Mouse (Mus musculus) embryonic facial prominence, embryonic 14.5 days (tissue): ENCODE data around the gene Ccnd3. TPM values are rescaled to one million over a fixed set of nuclear protein-coding genes. Genes with fewer than 3 reads are reported as not detected.

Experiments
- ATAC-seq: fragments of 200-750 bp; cut with Nextera tagmentation; 2 replicates; pipeline ENCODE4 v1.8.0; 2017; ENCODE audit warnings: low read depth, moderate number of reproducible peaks, moderate TSS enrichment
- DNase-seq: peaks from one replicate; pipeline ENCODE4 v3.0.0-alpha.2; 2015; ENCODE audit warnings: low spot score
- H3K27ac ChIP-seq: fragments of 300-500 bp; sonication (generic); replicated peaks from 2 replicates; pipeline ENCODE4 v1.5.1; 2014; ENCODE audit warnings: low read depth, mild to moderate bottlenecking, low read length, moderate library complexity
- H3K27me3 ChIP-seq: fragments of 300-500 bp; sonication (generic); replicated peaks from 2 replicates; pipeline ENCODE4 v1.6.1; 2014; ENCODE audit warnings: low read length; ENCODE audit not compliant: control insufficient read depth, insufficient read depth
- H3K36me3 ChIP-seq: fragments of 300-500 bp; sonication (generic); 2 replicates; pipeline ENCODE4 v1.6.1; 2014; ENCODE audit warnings: low read length, mixed read lengths; ENCODE audit not compliant: control insufficient read depth, insufficient read depth
- H3K4me1 ChIP-seq: fragments of 300-500 bp; sonication (generic); 2 replicates; pipeline ENCODE4 v1.6.1; 2014; ENCODE audit warnings: antibody characterized with exemption, low read length; ENCODE audit not compliant: control insufficient read depth, insufficient read depth
- H3K4me2 ChIP-seq: fragments of 300-500 bp; sonication (generic); 2 replicates; pipeline ENCODE4 v1.6.1; 2014; ENCODE audit warnings: low read depth, mild to moderate bottlenecking, low read length, moderate library complexity, mixed read lengths
- H3K4me3 ChIP-seq: fragments of 300-500 bp; sonication (generic); 2 replicates; pipeline ENCODE4 v1.5.1; 2014; ENCODE audit warnings: low read depth, mild to moderate bottlenecking, low read length
- H3K9ac ChIP-seq: fragments of 300-500 bp; sonication (generic); 2 replicates; pipeline ENCODE4 v1.6.1; 2014; ENCODE audit warnings: low read depth, mild to moderate bottlenecking, low read length, moderate library complexity, mixed read lengths
- H3K9me3 ChIP-seq: fragments of 300-500 bp; sonication (generic); 2 replicates; pipeline ENCODE4 v1.6.1; 2016; ENCODE audit warnings: low read length; ENCODE audit not compliant: control insufficient read depth
- WGBS: fragments of 180-500 bp; shearing (Covaris S2); extraction: QIAGEN DNeasy Blood & Tissue Kit; methylation state at CpG from one replicate; pipeline ENCODE4 v1.1.7; 2014; 5-methylcytosine and 5-hydroxymethylcytosine counted together
- polyA plus RNA-seq: library from polyadenylated mRNA; unstranded; fragments of >200 nt; fragmentation: Nextera tagmentation; extraction: Ambion mirVana; gene quantifications from 2 replicates; pipeline ENCODE4 v1.2.1, GENCODE M21; 2014

The Ccnd3 gene
- polyA plus RNA-seq, 1 experiment from 2014 or later, result 519 TPM

GRCm38 (mm10) chr17:47532364-47532763, 27.5 kb downstream of the Ccnd3 start:
- peaks cover 21% of the 10 kb centered on the region for H3K4me1 ChIP-seq
- no peaks in the 10 kb centered on the region for H3K27me3 ChIP-seq
- H3K27ac ChIP-seq, result no peak overlapping the region
- DNase-seq, result no peak
- H3K9ac ChIP-seq, result no peak overlapping the region
- WGBS, result 92% methylated on average over 5 of the region's 5 CpGs
- no peak overlapping the region for H3K4me3 ChIP-seq
- no peak overlapping the region for H3K4me2 ChIP-seq
- H3K9me3 ChIP-seq, result no peaks in the 10 kb centered on the region
- H3K36me3 ChIP-seq, result no peaks in the 10 kb centered on the region
- ATAC-seq, result no peak

GRCm38 (mm10) chr17:47533691-47534090, 28.8 kb downstream of the Ccnd3 start:
- Histone ChIP-seq H3K9me3 (no peaks in the 10 kb centered on the region), H3K4me2 (no peak overlapping the region), H3K9ac (no peak overlapping the region), H3K27me3 (no peaks in the 10 kb centered on the region), H3K4me3 (no peak overlapping the region), H3K4me1 (peaks cover 8% of the 10 kb centered on the region; the same call in 1 of the 2 replicates), H3K27ac (no peak overlapping the region), H3K36me3 (no peaks in the 10 kb centered on the region)
- ATAC-seq (no peak), DNase-seq (no peak)
- WGBS, result 93% methylated on average over 13 of the region's 13 CpGs

- H3K4me2 ChIP-seq, result no peak overlapping the region
- no peaks in the 10 kb centered on the region for H3K9me3 ChIP-seq
- peaks cover 7% of the 10 kb centered on the region; the same call in 1 of the 2 replicates for H3K4me1 ChIP-seq
- 73% methylated on average over 9 of the region's 9 CpGs for WGBS
- no peaks in the 10 kb centered on the region for H3K36me3 ChIP-seq
- DNase-seq (no peak), ATAC-seq (no peak)
- 0 out of 2 replicates have a peak overlapping the region, but pooled peaks have one; percentile 11 for H3K9ac ChIP-seq
- H3K4me3 ChIP-seq, result no peak overlapping the region
- H3K27me3 ChIP-seq, result no peaks in the 10 kb centered on the region
- H3K27ac ChIP-seq, result no peak overlapping the region
Measured at GRCm38 (mm10) chr17:47535812-47536236, 31.0 kb downstream of the Ccnd3 start.

GRCm38 (mm10) chr17:47538049-47538448, 33.2 kb downstream of the Ccnd3 start:
- H3K27me3 ChIP-seq, result no peaks in the 10 kb centered on the region
- 91% methylated on average over 3 of the region's 3 CpGs for WGBS

GRCm38 (mm10) chr17:47539128-47539527, 34.3 kb downstream of the Ccnd3 start:
- Histone ChIP-seq H3K4me3 (no peak overlapping the region), H3K27me3 (no peaks in the 10 kb centered on the region), H3K9ac (no peak overlapping the region), H3K4me2 (no peak overlapping the region), H3K36me3 (no peaks in the 10 kb centered on the region), H3K27ac (no peak overlapping the region), H3K4me1 (peaks cover 12% of the 10 kb centered on the region), H3K9me3 (no peaks in the 10 kb centered on the region)
- 85% methylated on average over 4 of the region's 4 CpGs for WGBS
- ATAC-seq (no peak), DNase-seq (no peak)

More at GRCm38 (mm10) chr17:47538049-47538448, 33.2 kb downstream of the Ccnd3 start:
- Histone ChIP-seq H3K4me1 (peaks cover 11% of the 10 kb centered on the region), H3K9me3 (no peaks in the 10 kb centered on the region), H3K36me3 (no peaks in the 10 kb centered on the region), H3K27ac (no peak overlapping the region), H3K4me2 (no peak overlapping the region), H3K9ac (no peak overlapping the region), H3K4me3 (no peak overlapping the region)
- DNase-seq (no peak), ATAC-seq (no peak)

- H3K27ac ChIP-seq, result peak overlapping the region; percentile 39
Measured at GRCm38 (mm10) chr17:47542061-47542460, 37.2 kb downstream of the Ccnd3 start.

GRCm38 (mm10) chr17:47543051-47543650, 38.3 kb downstream of the Ccnd3 start:
- H3K9me3 ChIP-seq, result no peaks in the 10 kb centered on the region
- no peak for DNase-seq
- no peak for ATAC-seq
- H3K27me3 ChIP-seq, result no peaks in the 10 kb centered on the region
- H3K27ac ChIP-seq, result no peak overlapping the region
- peaks cover 12% of the 10 kb centered on the region for H3K4me1 ChIP-seq
- no peak overlapping the region for H3K4me2 ChIP-seq
- no peaks in the 10 kb centered on the region for H3K36me3 ChIP-seq
- 70% methylated on average over 7 of the region's 7 CpGs for WGBS
- H3K9ac ChIP-seq, result 0 out of 2 replicates have a peak overlapping the region, but pooled peaks have one; percentile 5
- H3K4me3 ChIP-seq, result no peak overlapping the region

More at GRCm38 (mm10) chr17:47542061-47542460, 37.2 kb downstream of the Ccnd3 start:
- Histone ChIP-seq H3K4me2 (no peak overlapping the region), H3K9me3 (no peaks in the 10 kb centered on the region), H3K36me3 (no peaks in the 10 kb centered on the region), H3K27me3 (no peaks in the 10 kb centered on the region), H3K4me1 (peaks cover 12% of the 10 kb centered on the region), H3K4me3 (no peak overlapping the region), H3K9ac (no peak overlapping the region)
- 36% methylated on average over 3 of the region's 5 CpGs for WGBS
- peak; percentile 90 for ATAC-seq
- DNase-seq, result peak; percentile 82

GRCm38 (mm10) chr17:47545154-47545553, 40.3 kb downstream of the Ccnd3 start:
- Histone ChIP-seq H3K4me2 (no peak overlapping the region), H3K9ac (no peak overlapping the region), H3K36me3 (no peaks in the 10 kb centered on the region), H3K4me3 (no peak overlapping the region), H3K4me1 (peaks cover 12% of the 10 kb centered on the region), H3K27me3 (no peaks in the 10 kb centered on the region), H3K27ac (no peak overlapping the region), H3K9me3 (no peaks in the 10 kb centered on the region)
- 83% methylated on average over 12 of the region's 12 CpGs for WGBS
- ATAC-seq, result no peak
- DNase-seq, result no peak

GRCm38 (mm10) chr17:47545861-47546331, 41.0 kb downstream of the Ccnd3 start:
- H3K4me2 ChIP-seq, result 0 out of 2 replicates have a peak overlapping the region, but pooled peaks have one; percentile 20
- WGBS, result 75% methylated on average over 17 of the region's 17 CpGs
- 0 out of 2 replicates have a peak overlapping the region, but pooled peaks have one; percentile 30 for H3K9ac ChIP-seq

More at GRCm38 (mm10) chr17:47545861-47546331, 41.0 kb downstream of the Ccnd3 start:
- ATAC-seq, result no peak
- Histone ChIP-seq H3K4me1 (peaks cover 12% of the 10 kb centered on the region), H3K27me3 (no peaks in the 10 kb centered on the region), H3K27ac (peak overlapping the region; percentile 58), H3K4me3 (no peak overlapping the region), H3K9me3 (no peaks in the 10 kb centered on the region), H3K36me3 (no peaks in the 10 kb centered on the region)
- DNase-seq, result peak; percentile 32
